8 mouse cellular contexts compared by ENCODE assay signal in genomic region chr11:90637440-90638311, GRCm38 (mm10). TPM values are rescaled to one million over a fixed set of nuclear protein-coding genes. Genes with fewer than 3 reads are reported as not detected.
DNase-seq lines count a peak whose midpoint lies in the region; ATAC-seq and TF ChIP-seq lines count a peak whose summit lies in the region.

TSS of gene Stxbp4 (minus strand) at chr11:90638084.
TSS of gene Cox11 (plus strand) at chr11:90638173.

- peak; percentile 88 for TF ChIP-seq EP300 in liver, embryonic 14.5 days (IDR thresholded peaks at IDR 0.05; ENCODE audit: low read depth)
- TF ChIP-seq EP300 in stomach, postnatal 0 days (optimal IDR thresholded peaks at IDR 0.05): peak; percentile 100

- DNase-seq in CD8-positive naive resting alpha-beta T cell, adult 2 months (ENCODE audit: low read depth in 2 of 2, low spot score in 2 of 2): peak; percentile 87 to 89
- peak; percentile 88 for DNase-seq in c-Kit-positive CD71-negative TER-119-negative erythroid progenitor cells, embryonic 14.5 days (ENCODE audit: low read depth)
- DNase-seq in forebrain, embryonic 10.5 days (ENCODE audit: extremely low spot score, low spot score): peak; percentile 94
- DNase-seq in kidney, postnatal 25 days: peak; percentile 94 to 98
- peak; percentile 86 to 91 (median 89) for DNase-seq in liver, embryonic 14.5 days (ENCODE audit: low read depth in 3 of 3, low spot score in 3 of 3)
- DNase-seq in neural tube, embryonic 11.5 days (ENCODE audit: low spot score): peak; percentile 97
- DNase-seq in stomach, postnatal 0 days (ENCODE audit: low spot score): peak; percentile 93

- peak within 1 kb of the TSS; percentile 88 for H3K4me3 ChIP-seq in forebrain, embryonic 10.5 days
- H3K4me3 ChIP-seq in heart, embryonic 15.5 days: peak within 1 kb of the TSS; percentile 98
- peak within 1 kb of the TSS; percentile 84 to 100 for H3K4me3 ChIP-seq in liver, embryonic 14.5 days (ENCODE audit: insufficient read depth in 1 of 2, low read depth in 2 of 2, low read length in 2 of 2)
- H3K4me3 ChIP-seq in neural tube, embryonic 11.5 days (ENCODE audit: low read depth, low read length): peak within 1 kb of the TSS; percentile 94
- H3K4me3 ChIP-seq in stomach, postnatal 0 days (ENCODE audit: low read depth, low read length): peak within 1 kb of the TSS; percentile 97

- H3K27ac ChIP-seq in forebrain, embryonic 10.5 days: peak within 1 kb of the TSS; percentile 99
- H3K27ac ChIP-seq in heart, embryonic 15.5 days: peak within 1 kb of the TSS; percentile 96
- H3K27ac ChIP-seq in liver, embryonic 14.5 days: peak within 1 kb of the TSS; percentile 85
- H3K27ac ChIP-seq in neural tube, embryonic 11.5 days (ENCODE audit: low read depth, low read length): peak within 1 kb of the TSS; percentile 89
- peak within 1 kb of the TSS; percentile 87 for H3K27ac ChIP-seq in stomach, postnatal 0 days (replicated peaks)

- H3K9ac ChIP-seq in heart, embryonic 15.5 days: peak within 1 kb of the TSS; percentile 99
- H3K9ac ChIP-seq in liver, embryonic 14.5 days (replicated peaks): peak within 1 kb of the TSS; percentile 97
- H3K9ac ChIP-seq in neural tube, embryonic 11.5 days (ENCODE audit: low read length): peak within 1 kb of the TSS; percentile 98
- peak within 1 kb of the TSS; percentile 90 for H3K9ac ChIP-seq in stomach, postnatal 0 days (ENCODE audit: low read length)

- H3K9me3 ChIP-seq in forebrain, embryonic 10.5 days: no peaks in the 10 kb centered on the region
- H3K9me3 ChIP-seq in heart, embryonic 15.5 days (replicated peaks): no peaks in the 10 kb centered on the region
- no peaks in the 10 kb centered on the region for H3K9me3 ChIP-seq in liver, embryonic 14.5 days (ENCODE audit: control insufficient read depth, low read length)
- H3K9me3 ChIP-seq in neural tube, embryonic 11.5 days (ENCODE audit: control insufficient read depth, low read length): no peaks in the 10 kb centered on the region
- H3K9me3 ChIP-seq in stomach, postnatal 0 days (ENCODE audit: control insufficient read depth, low read length): no peaks in the 10 kb centered on the region

- H3K36me3 ChIP-seq in forebrain, embryonic 10.5 days (replicated peaks): peaks cover 31% of the 10 kb centered on the region
- H3K36me3 ChIP-seq in heart, embryonic 15.5 days: peaks cover 12% of the 10 kb centered on the region
- H3K36me3 ChIP-seq in liver, embryonic 14.5 days (replicated peaks; ENCODE audit: control insufficient read depth, insufficient read depth, low read depth): peaks cover 19% of the 10 kb centered on the region
- no peaks in the 10 kb centered on the region; the same call in 1 of the 2 replicates for H3K36me3 ChIP-seq in neural tube, embryonic 11.5 days (ENCODE audit: control insufficient read depth, insufficient read depth, low read length)
- no peaks in the 10 kb centered on the region for H3K36me3 ChIP-seq in stomach, postnatal 0 days (ENCODE audit: control insufficient read depth, insufficient read depth, low read length)

- peak within 1 kb of the TSS; percentile 71 for H3K4me2 ChIP-seq in heart, embryonic 15.5 days
- H3K4me2 ChIP-seq in liver, embryonic 14.5 days (ENCODE audit: low read depth): peak within 1 kb of the TSS; percentile 84
- H3K4me2 ChIP-seq in neural tube, embryonic 11.5 days (ENCODE audit: low read depth): peak within 1 kb of the TSS; percentile 56
- peak within 1 kb of the TSS; percentile 66 for H3K4me2 ChIP-seq in stomach, postnatal 0 days (replicated peaks; ENCODE audit: low read depth)

- peak; percentile 84 for TF ChIP-seq CTCF in liver, embryonic 14.5 days (IDR thresholded peaks at IDR 0.05; ENCODE audit: low read depth)
- TF ChIP-seq CTCF in stomach, postnatal 0 days (IDR thresholded peaks at IDR 0.05; ENCODE audit: low read depth): peak; percentile 65

- no peaks in the 10 kb centered on the region for H3K27me3 ChIP-seq in forebrain, embryonic 10.5 days (ENCODE audit: poor library complexity, severe bottlenecking)
- H3K27me3 ChIP-seq in heart, embryonic 15.5 days: no peaks in the 10 kb centered on the region
- no peaks in the 10 kb centered on the region for H3K27me3 ChIP-seq in liver, embryonic 14.5 days (ENCODE audit: control insufficient read depth, insufficient read depth, low read length)
- no peaks in the 10 kb centered on the region for H3K27me3 ChIP-seq in neural tube, embryonic 11.5 days (ENCODE audit: control insufficient read depth, insufficient read depth, low read length)
- H3K27me3 ChIP-seq in stomach, postnatal 0 days (ENCODE audit: control insufficient read depth, insufficient read depth, low read length): no peaks in the 10 kb centered on the region

- WGBS in forebrain, embryonic 10.5 days: under 1% methylated on average over 48 of the region's 48 CpGs
- under 1% methylated on average over 48 of the region's 48 CpGs for WGBS in heart, embryonic 15.5 days
- under 1% methylated on average over 48 of the region's 48 CpGs for WGBS in liver, embryonic 14.5 days (ENCODE audit: insufficient replicate concordance)
- 0% methylated on average over 45 of the region's 48 CpGs for WGBS in neural tube, embryonic 11.5 days
- WGBS in stomach, postnatal 0 days: under 1% methylated on average over 48 of the region's 48 CpGs

- H3K4me1 ChIP-seq in forebrain, embryonic 10.5 days: peaks cover 29% of the 10 kb centered on the region
- H3K4me1 ChIP-seq in heart, embryonic 15.5 days (replicated peaks): peaks cover 14% of the 10 kb centered on the region
- peaks cover 4 to 13% of the 10 kb centered on the region in 2 experiments; a peak in 3 of 4 replicates for H3K4me1 ChIP-seq in liver, embryonic 14.5 days (replicated peaks; ENCODE audit: control insufficient read depth in 2 of 2, insufficient read depth in 2 of 2, low read length in 1 of 2)
- H3K4me1 ChIP-seq in neural tube, embryonic 11.5 days (ENCODE audit: control insufficient read depth, insufficient read depth, low read length): 0 out of 2 replicates have a peak, but pooled peaks cover 3% of the 10 kb centered on the region
- no peaks in the 10 kb centered on the region for H3K4me1 ChIP-seq in stomach, postnatal 0 days (replicated peaks; ENCODE audit: control insufficient read depth, insufficient read depth)

- peak; percentile 97 for ATAC-seq in heart, embryonic 15.5 days (replicated peaks; ENCODE audit: insufficient number of reproducible peaks, insufficient read depth, low FRiP score, low read depth)
- peak; percentile 94 for ATAC-seq in liver, embryonic 14.5 days (ENCODE audit: insufficient read depth)
- peak; percentile 94 for ATAC-seq in neural tube, embryonic 11.5 days (ENCODE audit: insufficient read depth, low FRiP score, low TSS enrichment)
- peak; percentile 96 for ATAC-seq in stomach, postnatal 0 days (ENCODE audit: low FRiP score, low TSS enrichment)

RNA-seq across cellular contexts. Expression of gene Stxbp4, which starts in this region (rescaled TPM):
- 36.5 and 37.6 TPM in 2 replicates for polyA plus RNA-seq in forebrain, embryonic 10.5 days (2016; fragmentation: Nextera tagmentation; extraction: Ambion mirVana)
- polyA plus RNA-seq in heart, embryonic 15.5 days (2015; fragmentation: Nextera tagmentation; extraction: Ambion mirVana): 12.3 and 14.0 TPM in 2 replicates
- polyA plus RNA-seq in liver, embryonic 14.5 days (2012; rRNA removed): 2.1 and 2.6 TPM in 2 replicates
- 4.8 and 6.2 TPM in 2 replicates for polyA plus RNA-seq in liver, embryonic 14.5 days (2014; fragmentation: Nextera tagmentation; extraction: Ambion mirVana)
- 36.1 and 38.2 TPM in 2 replicates for polyA plus RNA-seq in neural tube, embryonic 11.5 days (2014; fragmentation: Nextera tagmentation; extraction: Ambion mirVana)
- polyA plus RNA-seq in stomach, postnatal 0 days (2015; fragmentation: Nextera tagmentation; extraction: Ambion mirVana): 2.7 and 3.4 TPM in 2 replicates

RNA-seq across cellular contexts. Expression of gene Cox11, which starts in this region (rescaled TPM):
- 30.2 and 32.2 TPM in 2 replicates for polyA plus RNA-seq in forebrain, embryonic 10.5 days (2016; fragmentation: Nextera tagmentation; extraction: Ambion mirVana)
- 36.4 and 37.3 TPM in 2 replicates for polyA plus RNA-seq in heart, embryonic 15.5 days (2015; fragmentation: Nextera tagmentation; extraction: Ambion mirVana)
- 16.3 and 17.4 TPM in 2 replicates for polyA plus RNA-seq in liver, embryonic 14.5 days (2012; rRNA removed)
- 16.0 and 17.3 TPM in 2 replicates for polyA plus RNA-seq in liver, embryonic 14.5 days (2014; fragmentation: Nextera tagmentation; extraction: Ambion mirVana)
- 23.6 and 27.7 TPM in 2 replicates for polyA plus RNA-seq in neural tube, embryonic 11.5 days (2014; fragmentation: Nextera tagmentation; extraction: Ambion mirVana)
- 23.6 and 28.4 TPM in 2 replicates for polyA plus RNA-seq in stomach, postnatal 0 days (2015; fragmentation: Nextera tagmentation; extraction: Ambion mirVana)

Comparison
In these comparisons a context has a peak if more than half of its experiments do, and no peak if none do; other contexts are left out.
1. Peak in every context shown above with its lines: DNase-seq, ATAC-seq, H3K4me3 ChIP-seq and H3K27ac ChIP-seq.